Mouse (Mus musculus) small intestine, adult 2 months (tissue): ENCODE results near the gene Hes3.

Experiments used
- CTCF ChIP-seq: fragments of 200-500 bp; IDR thresholded peaks from 2 replicates; pipeline ENCODE4 v1.5.1; 2012; ENCODE audit warnings: low read depth, mild to moderate bottlenecking, control low read depth, inconsistent platforms, low read length, moderate library complexity, mixed read lengths; ENCODE audit not compliant: insufficient replicate concordance, insufficient read length; ENCODE audit errors: extremely low read depth
- POLR2A ChIP-seq: fragments of 200-500 bp; IDR thresholded peaks from 2 replicates; pipeline ENCODE4 v1.6.1; 2012; ENCODE audit warnings: low read depth, mild to moderate bottlenecking, control low read depth, inconsistent platforms, low read length, moderate library complexity

DNA sequence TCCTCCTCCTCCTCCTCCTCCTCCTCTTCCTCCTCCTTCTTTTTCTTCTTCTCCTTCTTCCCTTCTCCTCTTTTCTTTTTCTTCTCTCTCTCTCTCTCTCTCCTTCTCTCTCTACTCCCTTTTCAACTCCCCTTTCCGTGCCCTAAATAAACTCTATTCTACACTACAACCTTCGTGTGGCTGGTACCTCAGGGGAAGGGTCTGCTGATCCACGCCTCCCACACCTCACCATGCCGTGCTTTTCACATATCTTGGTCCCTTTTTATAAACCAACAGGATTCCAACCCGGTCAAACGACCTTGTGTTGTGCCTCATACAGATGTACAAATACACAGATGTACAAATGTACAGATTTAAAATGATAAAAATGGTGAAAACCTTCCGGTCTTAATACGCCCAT lies 4.9 kb upstream of the Hes3 start:
- TF ChIP-seq POLR2A (no peak), CTCF (no peak)
